11 mouse cellular contexts compared by ENCODE assay signal in the genomic region with DNA sequence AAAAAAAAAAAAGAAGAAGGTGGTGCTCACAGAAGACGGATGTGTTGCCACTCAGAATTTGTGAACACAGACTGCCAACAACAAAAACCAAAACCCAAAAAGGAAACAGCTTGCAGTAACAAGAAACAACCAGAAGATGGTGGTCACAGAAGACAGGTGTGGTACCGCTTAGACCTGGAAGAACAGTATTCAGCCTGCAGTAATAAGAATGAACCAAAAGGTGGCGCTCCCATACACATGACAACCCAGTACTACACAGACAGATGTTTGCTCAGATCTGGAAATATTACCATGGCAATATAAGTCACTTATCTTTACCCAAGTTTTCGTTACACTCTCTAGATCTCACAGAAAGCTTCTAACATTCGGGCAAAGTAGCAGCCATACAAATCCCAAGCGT. TPM values are rescaled to one million over a fixed set of nuclear protein-coding genes. Genes with fewer than 3 reads are reported as not detected.
DNase-seq lines count a peak whose midpoint lies in the region; ATAC-seq and TF ChIP-seq lines count a peak whose summit lies in the region.
"Had no signal": no experiment of that assay in that cellular context is flagged by ENCODE, and none has a peak within 500 bp of the region (broad histone marks: within the 10 kb centered on the region; RNA-seq: fewer than 3 reads in every experiment).

No protein-coding gene starts in this region.

- H3K4me1 ChIP-seq in intestine, postnatal 0 days (replicated peaks; ENCODE audit: control insufficient read depth, insufficient read depth, low read length), result no peaks in the 10 kb centered on the region
- H3K4me1 ChIP-seq in intestine, embryonic 15.5 days (replicated peaks), result no peaks in the 10 kb centered on the region
- H3K4me1 ChIP-seq in heart, embryonic 12.5 days (replicated peaks), result no peaks in the 10 kb centered on the region
- H3K4me1 ChIP-seq: embryonic facial prominence, embryonic 13.5 days; limb, embryonic 15.5 days had no signal

- TF ChIP-seq CTCF in intestine, postnatal 0 days (IDR thresholded peaks at IDR 0.05; ENCODE audit: low read depth), result peak; percentile 70

- no peaks in the 10 kb centered on the region for H3K27me3 ChIP-seq in intestine, postnatal 0 days (replicated peaks; ENCODE audit: control insufficient read depth, insufficient read depth, low read length)
- H3K27me3 ChIP-seq in intestine, embryonic 15.5 days (replicated peaks), result no peaks in the 10 kb centered on the region
- H3K27me3 ChIP-seq in heart, embryonic 12.5 days (replicated peaks), result no peaks in the 10 kb centered on the region
- H3K27me3 ChIP-seq: embryonic facial prominence, embryonic 13.5 days; limb, embryonic 15.5 days had no signal

- H3K4me3 ChIP-seq in intestine, postnatal 0 days (ENCODE audit: low read depth, low read length), result no peak overlapping the region
- no peak overlapping the region for H3K4me3 ChIP-seq in intestine, embryonic 15.5 days (replicated peaks)
- no peak overlapping the region for H3K4me3 ChIP-seq in heart, embryonic 12.5 days
- H3K4me3 ChIP-seq: embryonic facial prominence, embryonic 13.5 days; limb, embryonic 15.5 days had no signal

- no peaks in the 10 kb centered on the region for H3K9me3 ChIP-seq in intestine, postnatal 0 days (ENCODE audit: control insufficient read depth)
- no peaks in the 10 kb centered on the region for H3K9me3 ChIP-seq in intestine, embryonic 15.5 days
- no peaks in the 10 kb centered on the region for H3K9me3 ChIP-seq in heart, embryonic 12.5 days (replicated peaks)
- H3K9me3 ChIP-seq: embryonic facial prominence, embryonic 13.5 days; limb, embryonic 15.5 days had no signal

- no peak for ATAC-seq in intestine, postnatal 0 days
- no peak for ATAC-seq in intestine, embryonic 15.5 days
- no peak for ATAC-seq in heart, embryonic 12.5 days (ENCODE audit: insufficient number of reproducible peaks, low FRiP score)

- 32% methylated on average over 6 of the region's 6 CpGs for WGBS in intestine, postnatal 0 days
- 44% methylated on average over 6 of the region's 6 CpGs for WGBS in intestine, embryonic 15.5 days
- 40% methylated on average over 6 of the region's 6 CpGs for WGBS in heart, embryonic 12.5 days

- H3K9ac ChIP-seq in intestine, postnatal 0 days (ENCODE audit: low read depth, low read length), result no peak overlapping the region
- no peak overlapping the region for H3K9ac ChIP-seq in intestine, embryonic 15.5 days
- no peak overlapping the region for H3K9ac ChIP-seq in heart, embryonic 12.5 days
- H3K9ac ChIP-seq: embryonic facial prominence, embryonic 13.5 days; limb, embryonic 15.5 days had no signal

- H3K4me2 ChIP-seq in intestine, postnatal 0 days (replicated peaks; ENCODE audit: low read depth), result no peak overlapping the region
- no peak overlapping the region for H3K4me2 ChIP-seq in intestine, embryonic 15.5 days (replicated peaks)
- no peak overlapping the region for H3K4me2 ChIP-seq in heart, embryonic 12.5 days
- H3K4me2 ChIP-seq: embryonic facial prominence, embryonic 13.5 days; limb, embryonic 15.5 days had no signal

- no peaks in the 10 kb centered on the region for H3K36me3 ChIP-seq in intestine, postnatal 0 days (ENCODE audit: control insufficient read depth, insufficient read depth)
- H3K36me3 ChIP-seq in intestine, embryonic 15.5 days, result no peaks in the 10 kb centered on the region
- H3K36me3 ChIP-seq in heart, embryonic 12.5 days, result no peaks in the 10 kb centered on the region
- H3K36me3 ChIP-seq: embryonic facial prominence, embryonic 13.5 days; limb, embryonic 15.5 days had no signal

- no peak overlapping the region for H3K27ac ChIP-seq in intestine, postnatal 0 days (ENCODE audit: low read depth, low read length)
- no peak overlapping the region for H3K27ac ChIP-seq in intestine, embryonic 15.5 days
- H3K27ac ChIP-seq in heart, embryonic 12.5 days (ENCODE audit: poor library complexity, severe bottlenecking), result no peak overlapping the region
- H3K27ac ChIP-seq: embryonic facial prominence, embryonic 13.5 days; limb, embryonic 15.5 days had no signal

- peak; percentile 94 for DNase-seq in R1 (ENCODE audit: low read depth, low spot score)
- peak; percentile 9 to 68 for DNase-seq in frontal cortex, adult 2 months (ENCODE audit: extremely low spot score in 1 of 2, low spot score in 1 of 2)
- peak; percentile 4 to 64 for DNase-seq in left cerebral cortex, adult 9 months (ENCODE audit: low spot score in 2 of 2)
- DNase-seq in testis, postnatal 14 days (ENCODE audit: low spot score), result peak; percentile 10
- no peak for DNase-seq in urinary bladder, postnatal 4 days (ENCODE audit: low spot score in 2 of 2)

RNA-seq across cellular contexts. Expression of gene B020004J07Rik, which starts 17.1 kb away (rescaled TPM):
- polyA plus RNA-seq in intestine, postnatal 0 days (2015; fragmentation: Nextera tagmentation; extraction: Ambion mirVana), result not detected in 2 replicates
- not detected in 2 replicates for polyA plus RNA-seq in intestine, embryonic 15.5 days (2015; fragmentation: Nextera tagmentation; extraction: Ambion mirVana)
- not detected in 2 replicates for polyA plus RNA-seq in frontal cortex, adult 2 months (2012; rRNA removed)
- not detected in 2 replicates for polyA plus RNA-seq in heart, embryonic 12.5 days (2016; fragmentation: Nextera tagmentation; extraction: Ambion mirVana)
- polyA plus RNA-seq: embryonic facial prominence, embryonic 13.5 days; limb, embryonic 15.5 days; spleen, adult 2 months had no signal

RNA-seq across cellular contexts. Expression of gene C130073F10Rik, which starts 32.7 kb away (rescaled TPM):
- polyA plus RNA-seq in intestine, postnatal 0 days (2015; fragmentation: Nextera tagmentation; extraction: Ambion mirVana), result not detected in 2 replicates
- not detected in 2 replicates for polyA plus RNA-seq in intestine, embryonic 15.5 days (2015; fragmentation: Nextera tagmentation; extraction: Ambion mirVana)
- polyA plus RNA-seq in frontal cortex, adult 2 months (2012; rRNA removed), result not detected in 2 replicates
- not detected in 2 replicates for polyA plus RNA-seq in heart, embryonic 12.5 days (2016; fragmentation: Nextera tagmentation; extraction: Ambion mirVana)
- polyA plus RNA-seq: embryonic facial prominence, embryonic 13.5 days; spleen, adult 2 months had no signal

RNA-seq across cellular contexts. Expression of gene Gm12800, which starts 48.0 kb away (rescaled TPM):
- polyA plus RNA-seq in intestine, postnatal 0 days (2015; fragmentation: Nextera tagmentation; extraction: Ambion mirVana), result not detected in 2 replicates
- polyA plus RNA-seq in intestine, embryonic 15.5 days (2015; fragmentation: Nextera tagmentation; extraction: Ambion mirVana), result not detected in 2 replicates
- polyA plus RNA-seq in frontal cortex, adult 2 months (2012; rRNA removed), result not detected in 2 replicates
- polyA plus RNA-seq in heart, embryonic 12.5 days (2016; fragmentation: Nextera tagmentation; extraction: Ambion mirVana), result not detected in 2 replicates
- polyA plus RNA-seq: embryonic facial prominence, embryonic 13.5 days; limb, embryonic 15.5 days; spleen, adult 2 months had no signal

Comparison
In these comparisons a context has a peak if more than half of its experiments do, and no peak if none do; other contexts are left out.
1. DNase-seq: peak in R1 (single experiment), frontal cortex, adult 2 months (2 of 2), left cerebral cortex, adult 9 months (2 of 2) and testis, postnatal 14 days (single experiment); none in urinary bladder, postnatal 4 days (0 of 2).